Mouse (Mus musculus) intestine, postnatal 0 days (tissue): Measurements from ENCODE around the gene Dram1. TPM values are rescaled to one million over a fixed set of nuclear protein-coding genes. Genes with fewer than 3 reads are reported as not detected.

Source experiments
- ATAC-seq: fragments of 200-750 bp; cut with Nextera tagmentation; 2 replicates; pipeline ENCODE4 v1.8.0; 2017; ENCODE audit warnings: mild to moderate bottlenecking, moderate TSS enrichment, moderate library complexity
- H3K27ac ChIP-seq: fragments of 300-500 bp; sonication (generic); 2 replicates; pipeline ENCODE4 v1.5.1; 2014; ENCODE audit warnings: mild to moderate bottlenecking, low read depth, low read length, moderate library complexity
- H3K27me3 ChIP-seq: fragments of 300-500 bp; sonication (generic); replicated peaks from 2 replicates; pipeline ENCODE4 v1.6.1; 2014; ENCODE audit warnings: low read length, mixed read lengths; ENCODE audit not compliant: control insufficient read depth, insufficient read depth
- H3K36me3 ChIP-seq: fragments of 300-500 bp; sonication (generic); 2 replicates; pipeline ENCODE4 v1.6.1; 2014; ENCODE audit warnings: mild to moderate bottlenecking, moderate library complexity; ENCODE audit not compliant: control insufficient read depth, insufficient read depth
- H3K4me1 ChIP-seq: fragments of 300-500 bp; sonication (generic); replicated peaks from 2 replicates; pipeline ENCODE4 v1.6.1; 2014; ENCODE audit warnings: antibody characterized with exemption, low read length, mixed read lengths; ENCODE audit not compliant: control insufficient read depth, insufficient read depth
- H3K4me2 ChIP-seq: fragments of 300-500 bp; sonication (generic); replicated peaks from 2 replicates; pipeline ENCODE4 v1.6.1; 2014; ENCODE audit warnings: low read depth, mild to moderate bottlenecking, moderate library complexity
- H3K4me3 ChIP-seq: fragments of 300-500 bp; sonication (generic); 2 replicates; pipeline ENCODE4 v1.5.1; 2014; ENCODE audit warnings: low read depth, low read length
- H3K9ac ChIP-seq: fragments of 300-500 bp; sonication (generic); 2 replicates; pipeline ENCODE4 v1.6.1; 2014; ENCODE audit warnings: mild to moderate bottlenecking, low read depth, low read length
- H3K9me3 ChIP-seq: fragments of 300-500 bp; sonication (generic); 2 replicates; pipeline ENCODE4 v1.6.1; 2016; ENCODE audit warnings: mixed run types; ENCODE audit not compliant: control insufficient read depth
- CTCF ChIP-seq: sonication (generic); IDR thresholded peaks from 2 replicates; pipeline ENCODE4 v1.5.1; 2016; ENCODE audit warnings: low read depth, mild to moderate bottlenecking, control low read depth, antibody characterized with exemption, moderate library complexity
- WGBS: fragments of 180-500 bp; shearing (Covaris S2); extraction: QIAGEN DNeasy Blood & Tissue Kit; methylation state at CpG from one replicate; pipeline ENCODE4 v1.1.7; 2014; 5-methylcytosine and 5-hydroxymethylcytosine counted together
- polyA plus RNA-seq: library from polyadenylated mRNA; unstranded; fragments of >200 nt; fragmentation: Nextera tagmentation; extraction: Ambion mirVana; gene quantifications from 2 replicates; pipeline ENCODE4 v1.2.1, GENCODE M21; 2015

Gene Dram1
- polyA plus RNA-seq, 1 experiment from 2014 or later = 2.1 TPM

- no peak overlapping the region for H3K9ac ChIP-seq
- TF ChIP-seq CTCF = no peak
- H3K9me3 ChIP-seq = no peaks in the 10 kb centered on the region
- H3K27ac ChIP-seq = no peak overlapping the region; the same call in 1 of the 2 replicates
- no peaks in the 10 kb centered on the region for H3K27me3 ChIP-seq
- no peak overlapping the region for H3K4me2 ChIP-seq
- no peaks in the 10 kb centered on the region for H3K36me3 ChIP-seq
- no peaks in the 10 kb centered on the region for H3K4me1 ChIP-seq
- 40% methylated on average over 4 of the region's 4 CpGs for WGBS
- no peak overlapping the region for H3K4me3 ChIP-seq
- ATAC-seq = peak; percentile 61
These were observed 10.7 kb upstream of the Dram1 start for GRCm38 (mm10) chr10:88389576-88389975.

- WGBS = 78% methylated on average over 6 of the region's 6 CpGs
- no peak overlapping the region for H3K27ac ChIP-seq
- no peak for TF ChIP-seq CTCF
These were observed 7.4 kb upstream of the Dram1 start for GRCm38 (mm10) chr10:88386251-88386650.

DNA sequence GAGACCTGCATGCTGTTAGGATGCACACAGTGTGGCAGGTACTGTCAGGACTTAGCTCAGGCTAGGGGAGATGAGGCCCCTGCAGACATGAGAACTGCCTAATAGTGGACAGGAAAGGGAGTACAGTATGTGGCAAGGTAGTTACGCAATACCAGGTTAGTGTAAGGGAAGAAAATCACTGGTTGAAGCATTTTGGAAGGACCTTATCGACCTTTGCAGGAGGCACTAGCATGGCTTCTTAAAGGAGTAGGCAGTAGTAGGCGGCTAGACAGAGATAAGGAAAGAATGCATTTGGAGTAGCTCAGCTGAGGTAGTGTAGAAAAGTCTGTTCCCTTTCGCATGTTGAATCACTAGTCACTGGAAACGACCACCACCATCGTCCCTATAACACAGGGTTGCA, 6.9 kb upstream of the Dram1 start:
- Histone ChIP-seq H3K9me3 (no peaks in the 10 kb centered on the region), H3K27me3 (no peaks in the 10 kb centered on the region), H3K4me1 (no peaks in the 10 kb centered on the region), H3K4me3 (no peak overlapping the region), H3K27ac (no peak overlapping the region), H3K9ac (no peak overlapping the region), H3K36me3 (no peaks in the 10 kb centered on the region), H3K4me2 (no peak overlapping the region)
- no peak for ATAC-seq
- no peak for TF ChIP-seq CTCF
- 46% methylated on average over 6 of the region's 6 CpGs for WGBS

More at GRCm38 (mm10) chr10:88386251-88386650, 7.4 kb upstream of the Dram1 start:
- H3K9me3 ChIP-seq = no peaks in the 10 kb centered on the region
- no peaks in the 10 kb centered on the region for H3K4me1 ChIP-seq
- H3K36me3 ChIP-seq = no peaks in the 10 kb centered on the region
- no peak overlapping the region for H3K4me3 ChIP-seq
- peak overlapping the region; percentile 13; the same call in 1 of the 2 replicates for H3K9ac ChIP-seq
- H3K4me2 ChIP-seq = no peak overlapping the region
- no peaks in the 10 kb centered on the region for H3K27me3 ChIP-seq
- no peak for ATAC-seq

- H3K4me2 ChIP-seq = no peak overlapping the region
- no peaks in the 10 kb centered on the region for H3K36me3 ChIP-seq
- 90% methylated on average over 11 of the region's 11 CpGs for WGBS
- ATAC-seq = no peak
- H3K9ac ChIP-seq = no peak overlapping the region
- no peaks in the 10 kb centered on the region for H3K4me1 ChIP-seq
- no peak overlapping the region for H3K4me3 ChIP-seq
- H3K9me3 ChIP-seq = no peaks in the 10 kb centered on the region
- no peaks in the 10 kb centered on the region for H3K27me3 ChIP-seq
- no peak for TF ChIP-seq CTCF
- H3K27ac ChIP-seq = no peak overlapping the region
These were observed 6.4 kb upstream of the Dram1 start for GRCm38 (mm10) chr10:88385290-88385689.

GRCm38 (mm10) chr10:88384081-88384480, 5.2 kb upstream of the Dram1 start:
- Histone ChIP-seq H3K4me3 (no peak overlapping the region), H3K27me3 (no peaks in the 10 kb centered on the region), H3K9ac (no peak overlapping the region), H3K4me2 (no peak overlapping the region), H3K9me3 (no peaks in the 10 kb centered on the region), H3K4me1 (no peaks in the 10 kb centered on the region), H3K36me3 (no peaks in the 10 kb centered on the region), H3K27ac (no peak overlapping the region)
- ATAC-seq = no peak
- no peak for TF ChIP-seq CTCF
- 33% methylated on average over 5 of the region's 5 CpGs for WGBS

GRCm38 (mm10) chr10:88383479-88383878, 4.6 kb upstream of the Dram1 start:
- H3K9me3 ChIP-seq = no peaks in the 10 kb centered on the region
- no peak for ATAC-seq
- no peaks in the 10 kb centered on the region for H3K4me1 ChIP-seq
- H3K9ac ChIP-seq = no peak overlapping the region
- no peaks in the 10 kb centered on the region for H3K36me3 ChIP-seq
- no peak for TF ChIP-seq CTCF
- 79% methylated on average over 4 of the region's 4 CpGs for WGBS
- H3K4me2 ChIP-seq = no peak overlapping the region
- no peak overlapping the region for H3K27ac ChIP-seq
- H3K27me3 ChIP-seq = no peaks in the 10 kb centered on the region
- no peak overlapping the region for H3K4me3 ChIP-seq

DNA sequence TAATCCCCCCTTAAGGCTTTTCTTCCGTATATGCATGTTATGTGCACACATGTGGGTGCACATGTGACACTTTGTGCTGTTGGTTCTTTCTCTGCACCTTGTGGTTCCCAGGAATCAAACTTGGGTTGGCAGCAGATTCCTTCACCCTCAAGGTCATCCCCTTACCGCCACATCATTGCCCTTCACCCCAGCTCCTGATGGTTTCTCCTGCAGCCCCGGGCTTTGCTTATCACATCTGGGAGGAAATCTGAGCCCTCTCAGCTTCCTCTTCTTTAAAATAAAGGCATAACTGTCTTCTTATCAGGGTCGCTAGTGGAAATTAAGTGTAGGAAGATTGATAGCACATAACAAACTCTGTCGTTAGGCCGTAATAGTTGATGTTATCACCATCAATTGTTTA, 3.1 kb upstream of the Dram1 start:
- 35% methylated on average over 6 of the region's 6 CpGs for WGBS

More for the DNA sequence above, 3.1 kb upstream of the Dram1 start:
- Histone ChIP-seq H3K4me2 (no peak overlapping the region), H3K27ac (no peak overlapping the region), H3K27me3 (no peaks in the 10 kb centered on the region), H3K9ac (no peak overlapping the region), H3K4me1 (no peaks in the 10 kb centered on the region), H3K9me3 (no peaks in the 10 kb centered on the region), H3K4me3 (no peak overlapping the region), H3K36me3 (no peaks in the 10 kb centered on the region)
- no peak for TF ChIP-seq CTCF
- ATAC-seq = no peak
